Mouse (Mus musculus): ENCODE data around the gene Col16a1. TPM values are rescaled to one million over a fixed set of nuclear protein-coding genes. Genes with fewer than 3 reads are reported as not detected.
A peak's percentile ranks its signal among the peaks of the same experiment; 100 is the strongest.

The Col16a1 gene
- polyA plus RNA-seq, 1 experiment from 2014 or later, result 8.2 TPM

- H3K4me3 ChIP-seq (ENCODE audit: low read depth, low read length), result no peak overlapping the region
- WGBS, result 88% methylated on average over 8 of the region's 8 CpGs
- H3K36me3 ChIP-seq (ENCODE audit: control insufficient read depth, insufficient read depth, low read length), result no peaks in the 10 kb centered on the region
- H3K27ac ChIP-seq (replicated peaks; ENCODE audit: low read depth, low read length), result no peak overlapping the region
- ATAC-seq (ENCODE audit: insufficient number of reproducible peaks, low FRiP score, low TSS enrichment, low read depth) (no peak), DNase-seq (ENCODE audit: low spot score) (no peak)
- no peaks in the 10 kb centered on the region; the same call in 1 of the 2 replicates for H3K9me3 ChIP-seq (ENCODE audit: control insufficient read depth, low read length)
- H3K4me1 ChIP-seq (ENCODE audit: control insufficient read depth, insufficient read depth, low read length), result peaks cover 31% of the 10 kb centered on the region
- H3K27me3 ChIP-seq (ENCODE audit: control insufficient read depth, insufficient read depth, low read length), result no peaks in the 10 kb centered on the region
- no peak overlapping the region for H3K4me2 ChIP-seq (ENCODE audit: low read depth, severe bottlenecking)
- H3K9ac ChIP-seq (ENCODE audit: low read length), result 0 out of 2 replicates have a peak overlapping the region, but pooled peaks have one; percentile 5
These were observed 2.6 kb downstream of the Col16a1 start for GRCm38 (mm10) chr4:130050056-130050824.

- Histone ChIP-seq H3K9ac (ENCODE audit: low read length) (no peak overlapping the region), H3K4me2 (ENCODE audit: low read depth, severe bottlenecking) (no peak overlapping the region), H3K27me3 (ENCODE audit: control insufficient read depth, insufficient read depth, low read length) (no peaks in the 10 kb centered on the region), H3K4me1 (ENCODE audit: control insufficient read depth, insufficient read depth, low read length) (peaks cover 29% of the 10 kb centered on the region), H3K36me3 (ENCODE audit: control insufficient read depth, insufficient read depth, low read length) (no peaks in the 10 kb centered on the region; the same call in 1 of the 2 replicates), H3K9me3 (ENCODE audit: control insufficient read depth, low read length) (no peaks in the 10 kb centered on the region; the same call in 1 of the 2 replicates), H3K4me3 (ENCODE audit: low read depth, low read length) (no peak overlapping the region), H3K27ac (replicated peaks; ENCODE audit: low read depth, low read length) (no peak overlapping the region)
- DNase-seq (ENCODE audit: low spot score) (peak; percentile 32), ATAC-seq (ENCODE audit: insufficient number of reproducible peaks, low FRiP score, low TSS enrichment, low read depth) (no peak)
- 98% methylated on average over 3 of the region's 3 CpGs for WGBS
These were observed 4.6 kb downstream of the Col16a1 start for GRCm38 (mm10) chr4:130052283-130052682.

GRCm38 (mm10) chr4:130053111-130053510 is 5.5 kb downstream of the Col16a1 start:
- Histone ChIP-seq H3K27me3 (ENCODE audit: control insufficient read depth, insufficient read depth, low read length) (no peaks in the 10 kb centered on the region), H3K27ac (replicated peaks; ENCODE audit: low read depth, low read length) (no peak overlapping the region), H3K36me3 (ENCODE audit: control insufficient read depth, insufficient read depth, low read length) (no peaks in the 10 kb centered on the region; the same call in 1 of the 2 replicates), H3K4me1 (ENCODE audit: control insufficient read depth, insufficient read depth, low read length) (peaks cover 21% of the 10 kb centered on the region), H3K4me2 (ENCODE audit: low read depth, severe bottlenecking) (no peak overlapping the region), H3K4me3 (ENCODE audit: low read depth, low read length) (no peak overlapping the region), H3K9me3 (ENCODE audit: control insufficient read depth, low read length) (no peaks in the 10 kb centered on the region; the same call in 1 of the 2 replicates), H3K9ac (ENCODE audit: low read length) (no peak overlapping the region; the same call in 1 of the 2 replicates)
- 92% methylated on average over 9 of the region's 9 CpGs for WGBS
- ATAC-seq (ENCODE audit: insufficient number of reproducible peaks, low FRiP score, low TSS enrichment, low read depth), result no peak
- DNase-seq (ENCODE audit: low spot score), result no peak

GRCm38 (mm10) chr4:130054727-130055126 is 7.1 kb downstream of the Col16a1 start:
- DNase-seq (ENCODE audit: low spot score), result no peak
- H3K36me3 ChIP-seq (ENCODE audit: control insufficient read depth, insufficient read depth, low read length), result no peaks in the 10 kb centered on the region; the same call in 1 of the 2 replicates
- 54% methylated on average over 1 of the region's 1 CpGs for WGBS

GRCm38 (mm10) chr4:130055160-130056010 is 7.7 kb downstream of the Col16a1 start:
- H3K9ac ChIP-seq (ENCODE audit: low read length), result no peak overlapping the region
- H3K4me1 ChIP-seq (ENCODE audit: control insufficient read depth, insufficient read depth, low read length), result peaks cover 14% of the 10 kb centered on the region
- H3K4me2 ChIP-seq (ENCODE audit: low read depth, severe bottlenecking), result no peak overlapping the region
- no peaks in the 10 kb centered on the region; the same call in 1 of the 2 replicates for H3K36me3 ChIP-seq (ENCODE audit: control insufficient read depth, insufficient read depth, low read length)
- WGBS, result 89% methylated on average over 13 of the region's 14 CpGs
- H3K27me3 ChIP-seq (ENCODE audit: control insufficient read depth, insufficient read depth, low read length), result no peaks in the 10 kb centered on the region
- no peak for DNase-seq (ENCODE audit: low spot score)
- no peak overlapping the region for H3K4me3 ChIP-seq (ENCODE audit: low read depth, low read length)
- ATAC-seq (ENCODE audit: insufficient number of reproducible peaks, low FRiP score, low TSS enrichment, low read depth), result no peak
- H3K27ac ChIP-seq (replicated peaks; ENCODE audit: low read depth, low read length), result peak overlapping the region; percentile 62
- no peaks in the 10 kb centered on the region; the same call in 1 of the 2 replicates for H3K9me3 ChIP-seq (ENCODE audit: control insufficient read depth, low read length)

More at GRCm38 (mm10) chr4:130054727-130055126, 7.1 kb downstream of the Col16a1 start:
- Histone ChIP-seq H3K4me1 (ENCODE audit: control insufficient read depth, insufficient read depth, low read length) (peaks cover 14% of the 10 kb centered on the region), H3K4me3 (ENCODE audit: low read depth, low read length) (no peak overlapping the region), H3K4me2 (ENCODE audit: low read depth, severe bottlenecking) (no peak overlapping the region), H3K27ac (replicated peaks; ENCODE audit: low read depth, low read length) (no peak overlapping the region; the same call in 1 of the 2 replicates), H3K9ac (ENCODE audit: low read length) (no peak overlapping the region), H3K27me3 (ENCODE audit: control insufficient read depth, insufficient read depth, low read length) (no peaks in the 10 kb centered on the region), H3K9me3 (ENCODE audit: control insufficient read depth, low read length) (no peaks in the 10 kb centered on the region; the same call in 1 of the 2 replicates)
- no peak for ATAC-seq (ENCODE audit: insufficient number of reproducible peaks, low FRiP score, low TSS enrichment, low read depth)

- 43% methylated on average over 3 of the region's 3 CpGs for WGBS
- Histone ChIP-seq H3K27me3 (ENCODE audit: control insufficient read depth, insufficient read depth, low read length) (no peaks in the 10 kb centered on the region), H3K9ac (ENCODE audit: low read length) (no peak overlapping the region), H3K9me3 (ENCODE audit: control insufficient read depth, low read length) (no peaks in the 10 kb centered on the region; the same call in 1 of the 2 replicates), H3K27ac (replicated peaks; ENCODE audit: low read depth, low read length) (peak overlapping the region; percentile 62), H3K4me3 (ENCODE audit: low read depth, low read length) (no peak overlapping the region), H3K4me2 (ENCODE audit: low read depth, severe bottlenecking) (no peak overlapping the region), H3K36me3 (ENCODE audit: control insufficient read depth, insufficient read depth, low read length) (no peaks in the 10 kb centered on the region; the same call in 1 of the 2 replicates), H3K4me1 (ENCODE audit: control insufficient read depth, insufficient read depth, low read length) (peaks cover 14% of the 10 kb centered on the region)
- ATAC-seq (ENCODE audit: insufficient number of reproducible peaks, low FRiP score, low TSS enrichment, low read depth) (no peak), DNase-seq (ENCODE audit: low spot score) (no peak)
These were observed 8.3 kb downstream of the Col16a1 start for GRCm38 (mm10) chr4:130056011-130056322.

GRCm38 (mm10) chr4:130056471-130056870 is 8.8 kb downstream of the Col16a1 start:
- no peak overlapping the region for H3K9ac ChIP-seq (ENCODE audit: low read length)
- DNase-seq (ENCODE audit: low spot score) (no peak), ATAC-seq (ENCODE audit: insufficient number of reproducible peaks, low FRiP score, low TSS enrichment, low read depth) (no peak)
- no peak overlapping the region for H3K4me2 ChIP-seq (ENCODE audit: low read depth, severe bottlenecking)
- no peaks in the 10 kb centered on the region; the same call in 1 of the 2 replicates for H3K36me3 ChIP-seq (ENCODE audit: control insufficient read depth, insufficient read depth, low read length)
- H3K4me3 ChIP-seq (ENCODE audit: low read depth, low read length), result no peak overlapping the region
- WGBS, result 64% methylated on average over 3 of the region's 3 CpGs
- H3K27ac ChIP-seq (replicated peaks; ENCODE audit: low read depth, low read length), result peak overlapping the region; percentile 62
- no peaks in the 10 kb centered on the region; the same call in 1 of the 2 replicates for H3K9me3 ChIP-seq (ENCODE audit: control insufficient read depth, low read length)
- H3K4me1 ChIP-seq (ENCODE audit: control insufficient read depth, insufficient read depth, low read length), result peaks cover 14% of the 10 kb centered on the region
- H3K27me3 ChIP-seq (ENCODE audit: control insufficient read depth, insufficient read depth, low read length), result no peaks in the 10 kb centered on the region

GRCm38 (mm10) chr4:130060937-130061336 is 13.3 kb downstream of the Col16a1 start:
- no peak overlapping the region for H3K27ac ChIP-seq (replicated peaks; ENCODE audit: low read depth, low read length)
- DNase-seq (ENCODE audit: low spot score), result no peak
- H3K4me1 ChIP-seq (ENCODE audit: control insufficient read depth, insufficient read depth, low read length), result peaks cover 11% of the 10 kb centered on the region; the same call in 1 of the 2 replicates
- no peak overlapping the region for H3K4me3 ChIP-seq (ENCODE audit: low read depth, low read length)
- ATAC-seq (ENCODE audit: insufficient number of reproducible peaks, low FRiP score, low TSS enrichment, low read depth), result no peak
- no peaks in the 10 kb centered on the region for H3K9me3 ChIP-seq (ENCODE audit: control insufficient read depth, low read length)
- H3K4me2 ChIP-seq (ENCODE audit: low read depth, severe bottlenecking), result no peak overlapping the region
- no peaks in the 10 kb centered on the region for H3K27me3 ChIP-seq (ENCODE audit: control insufficient read depth, insufficient read depth, low read length)
- no peaks in the 10 kb centered on the region; the same call in 1 of the 2 replicates for H3K36me3 ChIP-seq (ENCODE audit: control insufficient read depth, insufficient read depth, low read length)
- H3K9ac ChIP-seq (ENCODE audit: low read length), result no peak overlapping the region

All from limb, embryonic 11.5 days (tissue).